Mouse (Mus musculus): ENCODE results near the gene Arf1. TPM values are rescaled to one million over a fixed set of nuclear protein-coding genes. Genes with fewer than 3 reads are reported as not detected.
A peak's percentile ranks its signal among the peaks of the same experiment; 100 is the strongest.

The Arf1 gene
- polyA plus RNA-seq, 1 experiment from 2014 or later: 275 TPM

- Histone ChIP-seq H3K4me2 (no peak overlapping the region), H3K27me3 (peaks cover 19% of the 10 kb centered on the region), H3K4me1 (replicated peaks) (peaks cover 41% of the 10 kb centered on the region), H3K9ac (peak overlapping the region; percentile 52), H3K27ac (peak overlapping the region; percentile 72), H3K9me3 (replicated peaks) (no peaks in the 10 kb centered on the region), H3K36me3 (peaks cover 41% of the 10 kb centered on the region), H3K4me3 (replicated peaks) (no peak overlapping the region)
- DNase-seq: peak; percentile 46
- WGBS (ENCODE audit: insufficient replicate concordance): 11% methylated on average over 3 of the region's 3 CpGs
- peak; percentile 69 for ATAC-seq (ENCODE audit: low read depth)
Observed at GRCm38 (mm10) chr11:59183821-59184220, 44.2 kb downstream of the Arf1 start.

DNA sequence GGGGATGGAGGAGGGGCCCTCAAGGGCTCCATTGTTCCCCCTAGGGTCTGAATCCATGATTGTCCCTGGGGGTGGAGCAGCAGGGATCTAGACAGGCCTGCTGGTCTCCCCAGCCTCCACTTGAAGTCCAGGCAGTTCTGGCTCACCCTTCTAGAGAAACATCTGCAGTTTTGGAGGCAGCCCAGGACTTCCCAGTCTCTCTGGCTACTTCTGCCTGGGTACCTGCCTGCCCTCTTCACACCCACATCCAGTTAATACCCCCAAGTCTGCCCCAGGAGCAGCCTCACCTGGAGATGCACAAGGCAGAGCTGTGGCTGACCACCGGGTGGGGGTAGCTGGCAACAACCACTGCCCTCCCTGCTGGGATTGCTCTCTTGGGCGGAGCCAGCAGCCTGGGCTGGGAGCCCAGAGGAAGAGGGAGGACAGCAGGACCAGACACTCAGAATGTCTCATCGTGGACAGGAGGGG lies 45.2 kb downstream of the Arf1 start, which contains the start of gene Gjc2:
Gjc2 (minus strand) TSS at position 350 of the 468 bp plus-strand sequence.
- H3K36me3 ChIP-seq: peaks cover 41% of the 10 kb centered on the region
- no peaks in the 10 kb centered on the region for H3K9me3 ChIP-seq (replicated peaks)
- H3K4me2 ChIP-seq: no peak within 1 kb of the TSS
- DNase-seq: no peak
- ATAC-seq (ENCODE audit: low read depth): no peak; the same call in 1 of the 2 replicates
- H3K27ac ChIP-seq: peak within 1 kb of the TSS; percentile 72
- peaks cover 28% of the 10 kb centered on the region for H3K27me3 ChIP-seq
- peaks cover 35% of the 10 kb centered on the region for H3K4me1 ChIP-seq (replicated peaks)
- 51% methylated on average over 3 of the region's 3 CpGs for WGBS (ENCODE audit: insufficient replicate concordance)
- peak within 1 kb of the TSS; percentile 52 for H3K9ac ChIP-seq
- no peak within 1 kb of the TSS for H3K4me3 ChIP-seq (replicated peaks)

GRCm38 (mm10) chr11:59176921-59177320 lies 51.1 kb downstream of the Arf1 start:
- Histone ChIP-seq H3K9me3 (replicated peaks) (no peaks in the 10 kb centered on the region), H3K4me1 (replicated peaks) (peaks cover 13% of the 10 kb centered on the region; the same call in 1 of the 2 replicates), H3K4me3 (replicated peaks) (0 out of 2 replicates have a peak overlapping the region, but pooled peaks have one; percentile 1), H3K27me3 (peaks cover 87% of the 10 kb centered on the region), H3K9ac (no peak overlapping the region), H3K27ac (no peak overlapping the region), H3K4me2 (no peak overlapping the region), H3K36me3 (no peaks in the 10 kb centered on the region)
- no peak for ATAC-seq (ENCODE audit: low read depth)
- 10% methylated on average over 34 of the region's 34 CpGs for WGBS (ENCODE audit: insufficient replicate concordance)
- no peak for DNase-seq

DNA sequence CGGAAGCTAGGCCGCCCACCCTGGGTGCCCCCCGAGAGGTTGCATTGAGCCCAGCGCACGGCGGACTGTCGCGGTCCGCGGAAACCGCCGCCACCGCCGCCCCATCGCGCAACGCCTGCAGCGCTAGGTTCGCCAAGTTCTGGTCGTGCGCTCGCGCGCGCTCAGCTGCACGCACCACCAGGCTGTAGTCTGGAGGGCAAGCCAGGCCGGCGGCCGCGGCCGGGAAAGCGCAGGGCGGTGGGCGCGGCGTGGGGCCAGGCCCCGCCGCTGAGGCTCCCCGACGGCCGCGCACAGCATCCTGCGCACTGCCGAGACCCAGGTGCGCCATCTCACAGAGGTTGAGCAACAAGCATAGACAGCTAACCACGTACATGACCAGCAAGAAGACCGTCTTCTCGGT lies 51.6 kb downstream of the Arf1 start:
- 6% methylated on average over 48 of the region's 48 CpGs for WGBS (ENCODE audit: insufficient replicate concordance)
- no peaks in the 10 kb centered on the region for H3K36me3 ChIP-seq
- H3K27ac ChIP-seq: no peak overlapping the region
- H3K4me1 ChIP-seq (replicated peaks): peaks cover 13% of the 10 kb centered on the region; the same call in 1 of the 2 replicates
- DNase-seq (no peak), ATAC-seq (ENCODE audit: low read depth) (no peak)
- H3K9ac ChIP-seq: no peak overlapping the region
- H3K9me3 ChIP-seq (replicated peaks): no peaks in the 10 kb centered on the region
- 0 out of 2 replicates have a peak overlapping the region, but pooled peaks have one; percentile 1 for H3K4me3 ChIP-seq (replicated peaks)
- no peak overlapping the region for H3K4me2 ChIP-seq
- H3K27me3 ChIP-seq: peaks cover 90% of the 10 kb centered on the region

DNA sequence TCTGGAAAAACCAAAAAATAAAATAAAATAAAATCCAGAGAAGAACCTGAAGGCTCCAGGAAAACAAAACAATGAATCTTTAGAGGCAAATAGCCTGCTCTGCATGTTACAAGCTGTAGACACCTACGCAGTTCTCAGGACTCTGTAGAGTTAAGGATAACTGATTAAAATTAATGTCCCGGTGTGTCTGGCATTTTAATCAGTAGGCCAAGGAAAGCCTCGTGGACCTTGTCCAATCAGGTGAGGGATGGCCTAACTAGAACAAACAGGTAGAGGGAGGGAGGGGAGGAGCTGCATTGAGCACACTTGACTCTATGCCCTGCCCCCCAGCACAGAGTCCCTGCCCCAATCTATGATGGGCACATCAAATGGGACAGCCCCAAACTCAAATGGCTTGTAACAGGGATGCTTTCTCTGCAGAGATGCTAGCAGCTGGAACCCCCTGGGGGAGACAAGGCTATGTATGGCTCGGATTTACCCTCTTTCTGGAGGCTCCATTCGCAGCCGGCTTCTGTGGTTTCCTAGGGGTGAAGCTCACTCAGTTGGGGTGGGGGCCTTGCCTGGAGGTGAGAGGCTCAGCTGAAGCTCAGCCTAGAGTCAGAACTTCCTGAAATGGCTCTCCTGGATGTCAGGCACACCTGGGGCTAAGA lies 53.8 kb downstream of the Arf1 start:
- H3K4me2 ChIP-seq: no peak overlapping the region
- H3K9ac ChIP-seq: no peak overlapping the region
- H3K27ac ChIP-seq: no peak overlapping the region
- DNase-seq (no peak), ATAC-seq (ENCODE audit: low read depth) (no peak)
- WGBS (ENCODE audit: insufficient replicate concordance): 49% methylated on average over 6 of the region's 6 CpGs
- H3K27me3 ChIP-seq: peaks cover 81% of the 10 kb centered on the region
- H3K9me3 ChIP-seq (replicated peaks): no peaks in the 10 kb centered on the region
- H3K36me3 ChIP-seq: no peaks in the 10 kb centered on the region
- no peak overlapping the region for H3K4me3 ChIP-seq (replicated peaks)
- H3K4me1 ChIP-seq (replicated peaks): peaks cover 7% of the 10 kb centered on the region; the same call in 1 of the 2 replicates

GRCm38 (mm10) chr11:59170549-59170948 lies 57.5 kb downstream of the Arf1 start:
- WGBS (ENCODE audit: insufficient replicate concordance): 68% methylated on average over 4 of the region's 4 CpGs
- Histone ChIP-seq H3K4me1 (replicated peaks) (peaks cover 24% of the 10 kb centered on the region), H3K27me3 (peaks cover 44% of the 10 kb centered on the region), H3K27ac (no peak overlapping the region), H3K9ac (0 out of 2 replicates have a peak overlapping the region, but pooled peaks have one; percentile 11), H3K36me3 (no peaks in the 10 kb centered on the region), H3K9me3 (replicated peaks) (no peaks in the 10 kb centered on the region), H3K4me3 (replicated peaks) (no peak overlapping the region), H3K4me2 (no peak overlapping the region)
- DNase-seq (no peak), ATAC-seq (ENCODE audit: low read depth) (no peak)

GRCm38 (mm10) chr11:59169807-59170206 lies 58.3 kb downstream of the Arf1 start:
- H3K4me1 ChIP-seq (replicated peaks): peaks cover 31% of the 10 kb centered on the region
- H3K4me3 ChIP-seq (replicated peaks): no peak overlapping the region

GRCm38 (mm10) chr11:59165616-59166241 lies 62.3 kb downstream of the Arf1 start:
- Histone ChIP-seq H3K9ac (peak overlapping the region; percentile 44), H3K4me2 (no peak overlapping the region), H3K27ac (peak overlapping the region; percentile 100), H3K9me3 (replicated peaks) (no peaks in the 10 kb centered on the region), H3K4me3 (replicated peaks) (no peak overlapping the region), H3K27me3 (peaks cover 5% of the 10 kb centered on the region; the same call in 1 of the 2 replicates), H3K36me3 (peaks cover 12% of the 10 kb centered on the region), H3K4me1 (replicated peaks) (peaks cover 62% of the 10 kb centered on the region)
- ATAC-seq (ENCODE audit: low read depth): no peak
- no peak for DNase-seq
- WGBS (ENCODE audit: insufficient replicate concordance): 36% methylated on average over 2 of the region's 2 CpGs

More at GRCm38 (mm10) chr11:59169807-59170206, 58.3 kb downstream of the Arf1 start:
- Histone ChIP-seq H3K27ac (no peak overlapping the region; the same call in none of the 2 replicates), H3K9me3 (replicated peaks) (no peaks in the 10 kb centered on the region), H3K9ac (no peak overlapping the region), H3K4me2 (no peak overlapping the region), H3K36me3 (no peaks in the 10 kb centered on the region), H3K27me3 (peaks cover 36% of the 10 kb centered on the region)
- no peak for DNase-seq
- 71% methylated on average over 3 of the region's 3 CpGs for WGBS (ENCODE audit: insufficient replicate concordance)
- no peak for ATAC-seq (ENCODE audit: low read depth)

DNA sequence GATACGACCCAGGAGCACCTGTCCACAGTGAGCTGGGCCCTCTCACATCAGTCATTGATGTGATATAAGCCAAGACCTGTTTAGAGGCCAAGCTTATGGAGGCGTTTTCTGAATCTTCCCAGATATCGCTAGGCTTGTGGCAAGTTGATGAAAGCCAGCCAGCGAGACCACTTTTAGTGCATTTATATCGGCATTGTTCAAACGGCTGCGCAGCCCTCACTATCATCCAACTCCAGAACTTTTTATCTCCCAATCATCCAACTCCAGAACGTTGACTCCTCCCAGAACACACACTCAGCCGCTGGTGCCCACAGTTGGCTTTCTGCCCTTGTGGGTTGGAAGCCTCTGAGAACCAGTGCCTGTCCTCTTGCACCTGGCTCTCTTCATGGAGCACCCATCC lies 63.7 kb downstream of the Arf1 start:
- Histone ChIP-seq H3K9ac (peak overlapping the region; percentile 92), H3K27me3 (no peaks in the 10 kb centered on the region), H3K4me2 (peak overlapping the region; percentile 94), H3K4me3 (replicated peaks) (peak overlapping the region; percentile 79), H3K36me3 (peaks cover 25% of the 10 kb centered on the region), H3K27ac (peak overlapping the region; percentile 100), H3K9me3 (replicated peaks) (no peaks in the 10 kb centered on the region), H3K4me1 (replicated peaks) (peaks cover 66% of the 10 kb centered on the region)
- WGBS (ENCODE audit: insufficient replicate concordance): 14% methylated on average over 9 of the region's 9 CpGs
- DNase-seq (peak; percentile 86), ATAC-seq (ENCODE audit: low read depth) (peak; percentile 78)

DNA sequence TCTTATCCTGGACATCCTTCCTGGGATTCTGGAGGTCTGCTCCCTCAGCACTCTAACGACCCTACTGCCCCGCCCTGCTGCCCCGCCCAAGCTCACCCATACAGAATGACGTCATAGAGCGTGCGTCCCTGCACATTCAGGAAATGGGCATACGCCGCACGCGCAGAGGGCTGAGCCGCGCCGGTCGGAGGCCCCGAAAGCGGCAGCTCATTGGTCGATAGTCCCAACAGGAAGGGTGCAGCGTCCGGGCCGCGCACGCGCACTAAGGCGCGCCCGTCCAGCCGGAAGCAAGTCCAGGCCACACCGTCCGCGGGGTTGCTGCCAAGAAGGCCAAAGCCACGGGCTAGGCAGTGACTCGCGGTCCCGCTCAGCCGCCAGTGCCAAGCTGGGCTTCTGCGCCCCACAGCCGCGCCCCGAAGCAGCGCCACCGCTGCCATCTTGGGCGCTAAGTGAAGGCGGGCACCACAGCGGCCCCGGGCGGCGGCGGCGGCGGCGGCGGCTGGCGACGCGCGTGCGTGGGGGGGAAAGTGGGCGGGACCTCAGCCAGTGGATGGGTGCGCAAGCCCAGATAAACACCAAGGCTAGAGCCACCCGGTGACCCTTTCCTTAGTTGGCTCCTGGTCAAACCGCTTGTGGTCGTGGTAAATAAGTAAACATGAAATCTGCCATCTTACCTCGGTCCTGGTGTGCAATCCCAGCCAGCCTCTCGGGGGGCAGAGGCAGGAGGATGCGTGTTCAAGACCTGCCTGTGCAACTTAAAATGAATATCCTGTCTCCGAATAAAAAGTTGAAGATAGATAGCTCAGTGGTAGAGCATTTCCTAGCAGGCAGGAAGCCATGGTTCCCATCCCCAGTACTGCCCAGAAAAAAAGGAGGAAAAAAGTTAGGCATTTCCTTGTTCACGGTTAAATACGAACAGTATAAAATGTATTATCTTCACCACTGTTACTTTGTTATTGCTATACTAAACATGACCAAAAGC lies 64.5 kb downstream of the Arf1 start, which contains the start of gene Iba57:
Iba57 (minus strand) TSS at position 485 of the 982 bp plus-strand sequence.
- Histone ChIP-seq H3K4me1 (replicated peaks) (peaks cover 66% of the 10 kb centered on the region), H3K4me3 (replicated peaks) (peak within 1 kb of the TSS; percentile 79), H3K27me3 (no peaks in the 10 kb centered on the region), H3K27ac (peak within 1 kb of the TSS; percentile 100), H3K36me3 (peaks cover 34% of the 10 kb centered on the region), H3K9ac (peak within 1 kb of the TSS; percentile 92), H3K4me2 (peak within 1 kb of the TSS; percentile 94), H3K9me3 (replicated peaks) (no peaks in the 10 kb centered on the region)
- DNase-seq: peak; percentile 98
- WGBS (ENCODE audit: insufficient replicate concordance): under 1% methylated on average over 68 of the region's 68 CpGs
- peak; percentile 90 for ATAC-seq (ENCODE audit: low read depth)
